Mouse (Mus musculus) brain, embryonic 14.5 days (tissue): ENCODE measurements around the gene Astn2.

ENCODE experiments used
- CTCF ChIP-seq: fragments of 200-500 bp; IDR thresholded peaks from 2 replicates; pipeline ENCODE4 v1.5.1; 2012; ENCODE audit warnings: inconsistent platforms, mild to moderate bottlenecking, moderate library complexity, borderline replicate concordance; ENCODE audit not compliant: insufficient read depth, insufficient read length; ENCODE audit errors: extremely low read depth
- POLR2A ChIP-seq: fragments of 200-500 bp; IDR thresholded peaks from 2 replicates; pipeline ENCODE4 v1.6.1; 2012; ENCODE audit warnings: mild to moderate bottlenecking, inconsistent platforms, borderline replicate concordance; ENCODE audit not compliant: poor library complexity, insufficient read depth, insufficient read length, severe bottlenecking; ENCODE audit errors: extremely low read depth

DNA sequence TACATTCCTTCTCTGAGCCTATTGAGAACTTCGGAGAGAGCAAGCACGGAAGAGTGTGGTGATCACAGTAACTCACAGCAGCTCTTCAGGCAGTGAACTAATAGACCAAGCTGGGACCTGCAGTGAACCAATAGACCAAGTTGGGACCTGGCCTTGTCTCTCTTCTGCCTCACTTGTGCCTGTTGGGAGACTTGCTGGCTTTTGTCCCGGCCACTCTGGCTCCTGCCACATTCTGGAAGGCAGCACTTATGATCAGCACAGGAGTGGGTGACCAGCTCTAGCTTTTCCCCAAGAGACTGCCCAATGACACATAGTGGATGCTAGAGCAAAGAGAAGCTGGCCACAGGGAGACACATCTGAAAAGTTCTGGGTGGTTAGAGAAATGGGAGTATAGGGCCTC is 597.1 kb downstream of the Astn2 start:
- TF ChIP-seq POLR2A (no peak), CTCF (no peak)
